Mouse (Mus musculus) liver, postnatal 0 days (tissue): Measurements from ENCODE around the gene Rnft2.

Source experiments
- CTCF ChIP-seq: sonication (generic); IDR thresholded peaks from 2 replicates; pipeline ENCODE4 v1.5.1; 2016; ENCODE audit warnings: antibody characterized with exemption, low read depth
- EP300 ChIP-seq: IDR thresholded peaks from 2 replicates; pipeline ENCODE4 v1.6.1; 2016; ENCODE audit warnings: antibody characterized with exemption, low read depth, mild to moderate bottlenecking

GRCm38 (mm10) chr5:118149711-118150110, 95.2 kb downstream of the Rnft2 start:
- TF ChIP-seq CTCF (no peak), EP300 (no peak)
